Mouse (Mus musculus) hindbrain, embryonic 13.5 days (tissue): ENCODE results near the gene Mpp4. TPM values are rescaled to one million over a fixed set of nuclear protein-coding genes. Genes with fewer than 3 reads are reported as not detected.

Experiments
- ATAC-seq: fragments of 200-750 bp; cut with Nextera tagmentation; 2 replicates; pipeline ENCODE4 v1.8.0; 2017; ENCODE audit warnings: moderate TSS enrichment; ENCODE audit not compliant: low FRiP score
- H3K27ac ChIP-seq: fragments of 300-500 bp; sonication (generic); 2 replicates; pipeline ENCODE4 v1.5.1; 2015; ENCODE audit warnings: inconsistent platforms, mild to moderate bottlenecking, moderate library complexity
- H3K27me3 ChIP-seq: fragments of 300-500 bp; sonication (generic); 2 replicates; pipeline ENCODE4 v1.6.1; 2015; ENCODE audit warnings: mild to moderate bottlenecking, inconsistent platforms
- H3K36me3 ChIP-seq: fragments of 300-500 bp; sonication (generic); 2 replicates; pipeline ENCODE4 v1.6.1; 2015; ENCODE audit warnings: mild to moderate bottlenecking, inconsistent platforms
- H3K4me1 ChIP-seq: fragments of 300-500 bp; sonication (generic); replicated peaks from 2 replicates; pipeline ENCODE4 v1.6.1; 2015; ENCODE audit warnings: inconsistent platforms
- H3K4me2 ChIP-seq: fragments of 300-500 bp; sonication (generic); 2 replicates; pipeline ENCODE4 v1.6.1; 2015; ENCODE audit warnings: inconsistent platforms, mild to moderate bottlenecking, moderate library complexity
- H3K4me3 ChIP-seq: fragments of 300-500 bp; sonication (generic); 2 replicates; pipeline ENCODE4 v1.5.1; 2015; ENCODE audit warnings: mild to moderate bottlenecking, inconsistent platforms
- H3K9ac ChIP-seq: fragments of 300-500 bp; sonication (generic); 2 replicates; pipeline ENCODE4 v1.6.1; 2015; ENCODE audit warnings: mild to moderate bottlenecking, inconsistent platforms
- H3K9me3 ChIP-seq: fragments of 300-500 bp; sonication (generic); 2 replicates; pipeline ENCODE4 v1.6.1; 2016; ENCODE audit warnings: inconsistent platforms
- WGBS: fragments of 180-500 bp; shearing (Covaris S2); methylation state at CpG from one replicate; pipeline ENCODE4 v1.1.7; 2015; 5-methylcytosine and 5-hydroxymethylcytosine counted together
- polyA plus RNA-seq: library from polyadenylated mRNA; unstranded; fragments of >200 nt; fragmentation: Nextera tagmentation; extraction: Ambion mirVana; gene quantifications from 2 replicates; pipeline ENCODE4 v1.2.1, GENCODE M21; 2015

Mpp4 gene
- polyA plus RNA-seq, result 0.65 and 0.71 TPM in 2 replicates

DNA sequence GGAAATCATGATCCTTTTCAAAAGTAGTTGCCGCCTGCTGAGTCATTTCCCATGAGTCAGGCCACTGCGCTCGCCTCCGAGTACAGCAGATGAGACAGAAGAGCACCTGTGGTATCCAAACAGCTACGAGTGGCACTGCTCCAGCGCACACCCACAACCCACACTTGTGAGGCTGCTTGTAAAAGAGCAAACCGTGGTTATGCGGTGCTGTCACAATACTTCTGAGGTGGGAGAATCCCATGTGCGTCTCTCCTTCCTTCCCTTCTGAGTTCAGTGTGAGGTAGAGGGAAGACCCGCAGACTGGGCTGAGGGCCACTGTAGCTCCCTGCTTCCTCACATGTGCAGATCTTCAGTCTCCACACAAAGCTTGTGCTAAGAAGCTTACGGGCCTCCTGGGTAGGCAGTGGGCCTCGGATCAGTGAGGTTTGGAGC lies at the start of gene Mpp4:
Gene Mpp4 (minus strand): TSS at position 360 of the 432 bp plus-strand sequence.
- Histone ChIP-seq H3K4me1 (no peaks in the 10 kb centered on the region), H3K9me3 (no peaks in the 10 kb centered on the region), H3K36me3 (peaks cover 63% of the 10 kb centered on the region), H3K4me3 (no peak within 1 kb of the TSS), H3K27me3 (no peaks in the 10 kb centered on the region), H3K4me2 (no peak within 1 kb of the TSS), H3K9ac (no peak within 1 kb of the TSS), H3K27ac (no peak within 1 kb of the TSS)
- no peak for ATAC-seq
- WGBS, result 53% methylated on average over 12 of the region's 12 CpGs

- Histone ChIP-seq H3K4me2 (no peak overlapping the region), H3K4me1 (no peaks in the 10 kb centered on the region), H3K27ac (no peak overlapping the region), H3K4me3 (no peak overlapping the region), H3K27me3 (no peaks in the 10 kb centered on the region), H3K9me3 (no peaks in the 10 kb centered on the region), H3K9ac (no peak overlapping the region), H3K36me3 (peaks cover 47% of the 10 kb centered on the region)
- ATAC-seq, result no peak
- WGBS, result no CpG with 5 or more reads among the region's 1 CpGs
Observed at GRCm38 (mm10) chr1:59212951-59213350, 49.8 kb upstream of the Mpp4 start.

DNA sequence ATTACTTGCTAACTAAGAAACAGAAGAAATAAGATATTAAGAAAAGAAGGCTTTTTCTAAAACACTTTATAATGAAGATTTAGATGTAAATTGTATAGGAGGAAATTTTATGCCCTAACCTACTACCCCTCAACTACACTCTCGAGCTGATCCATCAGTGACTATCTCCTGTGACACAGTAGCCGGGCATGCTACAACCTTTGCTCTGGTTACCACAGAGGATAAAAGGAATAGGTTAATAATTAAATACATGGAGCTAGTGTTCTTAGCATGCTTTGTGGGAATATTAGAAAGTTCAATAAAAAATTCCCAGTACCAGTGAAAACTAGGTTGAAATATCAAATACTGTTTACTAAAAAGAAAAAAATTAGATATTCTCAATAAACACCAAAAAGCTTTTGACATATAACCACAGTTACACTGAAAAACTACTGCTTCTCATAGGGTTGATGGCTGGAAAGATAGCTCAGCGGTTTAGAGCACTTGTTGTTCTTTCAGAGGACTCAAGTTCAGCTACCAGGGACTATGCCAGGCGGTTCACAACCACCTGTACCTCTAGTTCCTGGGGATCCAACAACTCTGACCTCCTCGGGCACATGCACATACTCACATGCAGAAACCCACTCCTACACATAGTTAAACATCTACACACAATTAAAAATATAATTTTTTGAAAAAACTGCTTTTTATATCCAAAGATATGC lies 49.0 kb upstream of the Mpp4 start:
- 80% methylated on average over 5 of the region's 5 CpGs for WGBS
- H3K36me3 ChIP-seq, result peaks cover 47% of the 10 kb centered on the region
- no peak overlapping the region for H3K4me2 ChIP-seq
- no peak for ATAC-seq
- no peak overlapping the region for H3K4me3 ChIP-seq
- no peaks in the 10 kb centered on the region for H3K4me1 ChIP-seq
- no peak overlapping the region for H3K27ac ChIP-seq
- H3K9me3 ChIP-seq, result no peaks in the 10 kb centered on the region
- no peak overlapping the region for H3K9ac ChIP-seq
- H3K27me3 ChIP-seq, result no peaks in the 10 kb centered on the region

DNA sequence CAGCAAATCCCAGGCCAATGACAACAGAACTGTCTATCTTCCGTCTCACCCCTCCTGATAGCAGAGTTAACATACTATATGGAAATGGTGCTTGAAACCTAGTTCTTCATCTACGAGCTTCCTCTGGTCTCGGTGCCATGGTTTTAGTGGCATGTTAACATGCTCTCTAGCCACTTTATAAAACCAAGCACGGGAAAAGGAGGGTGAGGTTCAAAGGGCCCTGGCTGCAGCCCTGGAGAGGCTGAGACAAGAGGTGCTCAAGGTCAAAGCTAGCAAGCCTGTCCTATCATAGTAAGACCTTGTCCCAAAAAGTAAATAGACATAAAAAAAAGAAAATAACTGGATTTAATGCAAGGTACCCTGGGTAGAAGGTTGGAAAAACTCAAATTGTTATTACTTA lies 48.5 kb upstream of the Mpp4 start:
- Histone ChIP-seq H3K4me2 (no peak overlapping the region), H3K4me3 (no peak overlapping the region), H3K27me3 (no peaks in the 10 kb centered on the region), H3K36me3 (peaks cover 52% of the 10 kb centered on the region), H3K27ac (no peak overlapping the region), H3K9me3 (no peaks in the 10 kb centered on the region), H3K9ac (no peak overlapping the region), H3K4me1 (no peaks in the 10 kb centered on the region)
- 89% methylated on average over 4 of the region's 4 CpGs for WGBS
- no peak for ATAC-seq

DNA sequence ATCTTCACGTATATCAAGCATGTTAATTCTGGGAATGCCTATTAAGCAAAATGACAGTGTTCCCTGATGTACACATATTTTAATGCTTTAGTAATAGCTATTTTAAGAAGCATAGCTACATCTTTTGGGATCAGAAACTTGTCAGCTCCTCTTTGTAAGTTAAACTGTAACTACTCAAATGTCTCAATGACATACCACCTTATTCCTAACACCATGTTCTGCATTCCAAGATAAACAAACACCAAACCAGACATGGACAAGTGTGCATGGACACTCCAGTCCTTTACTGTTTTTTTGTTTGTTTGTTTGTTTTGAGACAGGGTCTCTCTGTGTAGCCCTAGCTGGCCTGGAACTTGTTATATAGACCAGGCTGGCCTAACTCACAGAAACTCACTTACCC lies 45.1 kb upstream of the Mpp4 start:
- no peaks in the 10 kb centered on the region for H3K9me3 ChIP-seq
- H3K27ac ChIP-seq, result no peak overlapping the region
- H3K36me3 ChIP-seq, result peaks cover 51% of the 10 kb centered on the region
- WGBS, result 97% methylated on average over 1 of the region's 1 CpGs
- ATAC-seq, result no peak
- H3K4me3 ChIP-seq, result no peak overlapping the region
- no peaks in the 10 kb centered on the region for H3K27me3 ChIP-seq
- no peaks in the 10 kb centered on the region for H3K4me1 ChIP-seq
- no peak overlapping the region for H3K9ac ChIP-seq
- no peak overlapping the region for H3K4me2 ChIP-seq

DNA sequence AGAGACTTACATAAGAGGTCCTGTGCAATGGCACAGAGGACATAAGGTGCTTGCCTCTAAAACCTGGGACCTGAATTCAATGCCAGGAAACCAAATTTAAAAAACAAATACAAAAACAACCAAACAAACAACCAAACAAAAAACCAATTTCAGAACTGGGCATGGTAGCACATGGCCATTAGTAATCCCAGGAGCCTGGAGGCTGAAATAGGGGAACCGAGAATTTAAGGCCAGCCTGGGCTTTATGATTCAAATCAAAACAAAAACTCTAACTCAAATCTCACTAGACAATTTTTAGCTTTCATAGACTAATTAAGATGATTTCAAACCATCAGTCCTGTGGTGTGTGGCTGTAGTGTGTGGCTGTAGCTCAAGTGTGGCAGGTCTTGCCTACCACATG lies 41.3 kb upstream of the Mpp4 start:
- WGBS, result 92% methylated on average over 1 of the region's 1 CpGs
- Histone ChIP-seq H3K4me1 (no peaks in the 10 kb centered on the region), H3K4me2 (no peak overlapping the region), H3K36me3 (peaks cover 69% of the 10 kb centered on the region), H3K9me3 (no peaks in the 10 kb centered on the region), H3K4me3 (no peak overlapping the region), H3K27me3 (no peaks in the 10 kb centered on the region), H3K9ac (no peak overlapping the region), H3K27ac (no peak overlapping the region)
- ATAC-seq, result no peak

- Histone ChIP-seq H3K4me1 (no peaks in the 10 kb centered on the region), H3K27me3 (no peaks in the 10 kb centered on the region), H3K27ac (no peak overlapping the region), H3K4me2 (no peak overlapping the region), H3K36me3 (peaks cover 66% of the 10 kb centered on the region), H3K9ac (no peak overlapping the region), H3K9me3 (no peaks in the 10 kb centered on the region), H3K4me3 (no peak overlapping the region)
- no peak for ATAC-seq
- 82% methylated on average over 10 of the region's 10 CpGs for WGBS
Observed at GRCm38 (mm10) chr1:59202367-59202766, 39.2 kb upstream of the Mpp4 start.

- H3K9me3 ChIP-seq, result no peaks in the 10 kb centered on the region
- H3K36me3 ChIP-seq, result peaks cover 65% of the 10 kb centered on the region
- no peak overlapping the region for H3K4me3 ChIP-seq
- WGBS, result 79% methylated on average over 1 of the region's 1 CpGs
- H3K27me3 ChIP-seq, result no peaks in the 10 kb centered on the region
- no peaks in the 10 kb centered on the region for H3K4me1 ChIP-seq
- no peak overlapping the region for H3K27ac ChIP-seq
- H3K4me2 ChIP-seq, result no peak overlapping the region
- no peak for ATAC-seq
- H3K9ac ChIP-seq, result no peak overlapping the region
Observed at GRCm38 (mm10) chr1:59201561-59201960, 38.4 kb upstream of the Mpp4 start.

DNA sequence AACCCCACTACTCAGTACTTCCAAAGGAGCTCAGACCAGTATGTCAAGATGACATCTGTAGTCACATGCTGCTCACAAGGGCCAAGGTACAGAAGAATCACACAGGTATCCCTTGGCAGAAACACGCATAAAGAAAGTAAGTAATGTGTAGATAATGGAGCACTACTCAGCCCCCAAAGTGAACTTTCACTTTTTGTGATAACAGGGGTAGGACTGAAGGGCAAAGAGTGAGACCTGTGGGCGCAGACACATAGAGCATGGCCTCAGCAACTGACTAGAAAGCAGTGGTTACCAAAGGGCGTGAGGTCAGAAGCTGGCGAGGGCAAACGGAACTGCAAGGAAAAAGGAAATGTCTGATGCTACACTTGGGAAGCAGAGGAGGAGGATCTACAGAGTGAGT lies 37.8 kb upstream of the Mpp4 start:
- WGBS, result 93% methylated on average over 5 of the region's 5 CpGs
- Histone ChIP-seq H3K4me2 (no peak overlapping the region), H3K36me3 (peaks cover 71% of the 10 kb centered on the region), H3K9ac (no peak overlapping the region), H3K27ac (no peak overlapping the region), H3K4me1 (no peaks in the 10 kb centered on the region), H3K4me3 (no peak overlapping the region), H3K27me3 (no peaks in the 10 kb centered on the region), H3K9me3 (no peaks in the 10 kb centered on the region)
- no peak for ATAC-seq

GRCm38 (mm10) chr1:59194979-59195378 lies 31.8 kb upstream of the Mpp4 start:
- no peak overlapping the region for H3K9ac ChIP-seq
- no peaks in the 10 kb centered on the region for H3K4me1 ChIP-seq
- no peaks in the 10 kb centered on the region for H3K9me3 ChIP-seq
- no peak overlapping the region for H3K4me2 ChIP-seq
- H3K27ac ChIP-seq, result no peak overlapping the region
- no peak overlapping the region for H3K4me3 ChIP-seq
- H3K36me3 ChIP-seq, result peaks cover 68% of the 10 kb centered on the region
- no peak for ATAC-seq
- 77% methylated on average over 6 of the region's 6 CpGs for WGBS
- H3K27me3 ChIP-seq, result no peaks in the 10 kb centered on the region

DNA sequence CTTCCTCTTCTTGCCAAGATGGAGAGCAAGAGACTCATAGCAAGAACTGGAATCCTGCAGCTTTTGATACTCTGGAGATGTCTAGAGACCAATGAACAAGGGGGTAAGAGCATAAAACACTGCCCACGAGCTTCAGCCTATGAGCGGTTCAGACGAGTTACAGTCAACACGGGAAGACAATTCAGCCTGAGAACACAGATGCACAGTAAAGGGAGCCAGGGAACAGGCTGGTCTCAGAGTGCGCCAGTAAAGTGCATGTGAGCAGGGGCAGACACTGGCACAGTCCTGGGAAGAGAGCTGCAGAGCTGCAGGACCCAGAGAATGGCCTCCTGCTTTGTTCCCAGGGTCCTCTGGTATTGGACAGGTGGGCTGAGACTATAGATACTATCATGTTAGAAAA lies 24.6 kb upstream of the Mpp4 start:
- Histone ChIP-seq H3K9ac (no peak overlapping the region), H3K4me3 (no peak overlapping the region), H3K4me2 (no peak overlapping the region), H3K27ac (no peak overlapping the region), H3K4me1 (no peaks in the 10 kb centered on the region), H3K36me3 (peaks cover 74% of the 10 kb centered on the region), H3K27me3 (no peaks in the 10 kb centered on the region), H3K9me3 (no peaks in the 10 kb centered on the region)
- ATAC-seq, result no peak
- 82% methylated on average over 5 of the region's 5 CpGs for WGBS

- no peaks in the 10 kb centered on the region for H3K4me1 ChIP-seq
- H3K9me3 ChIP-seq, result no peaks in the 10 kb centered on the region
- WGBS, result 90% methylated on average over 10 of the region's 10 CpGs
- ATAC-seq, result no peak
- H3K9ac ChIP-seq, result no peak overlapping the region
- no peak overlapping the region for H3K27ac ChIP-seq
- H3K4me3 ChIP-seq, result no peak overlapping the region
- H3K36me3 ChIP-seq, result peaks cover 79% of the 10 kb centered on the region
- H3K4me2 ChIP-seq, result no peak overlapping the region
- no peaks in the 10 kb centered on the region for H3K27me3 ChIP-seq
Observed at GRCm38 (mm10) chr1:59186317-59186716, 23.1 kb upstream of the Mpp4 start.

GRCm38 (mm10) chr1:59185410-59185809 lies 22.2 kb upstream of the Mpp4 start:
- H3K4me1 ChIP-seq, result no peaks in the 10 kb centered on the region

More at GRCm38 (mm10) chr1:59185410-59185809, 22.2 kb upstream of the Mpp4 start:
- no peak overlapping the region for H3K4me2 ChIP-seq
- H3K9me3 ChIP-seq, result no peaks in the 10 kb centered on the region
- no peak overlapping the region for H3K9ac ChIP-seq
- no peak for ATAC-seq
- no peak overlapping the region for H3K27ac ChIP-seq
- 93% methylated on average over 9 of the region's 9 CpGs for WGBS
- no peak overlapping the region for H3K4me3 ChIP-seq
- H3K36me3 ChIP-seq, result peaks cover 75% of the 10 kb centered on the region
- no peaks in the 10 kb centered on the region for H3K27me3 ChIP-seq
